Mouse (Mus musculus): ENCODE measurements around the gene Alppl2.

DNA sequence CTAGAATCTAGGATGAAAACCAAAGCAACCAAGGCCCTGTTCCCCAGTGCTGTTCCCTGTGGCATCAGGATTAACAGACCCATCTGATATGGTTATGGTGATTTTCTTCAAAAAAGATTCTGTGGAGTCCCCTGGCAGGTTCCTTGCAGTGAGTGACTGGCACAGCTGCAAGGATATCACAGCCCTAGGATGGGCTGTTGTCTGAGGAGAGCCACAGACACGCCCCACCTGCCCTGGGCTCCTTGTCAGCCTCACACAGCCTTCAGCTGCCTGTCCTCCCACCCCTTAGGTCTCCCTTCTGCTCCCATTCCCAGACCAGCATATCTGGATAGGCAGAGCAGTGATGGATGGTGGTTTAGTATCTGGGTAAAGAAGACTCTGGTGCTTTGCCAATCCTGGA is 39.0 kb downstream of the Alppl2 start:
- TF ChIP-seq CTCF (conservative IDR thresholded peaks at IDR 0.05; ENCODE audit: low read length): no peak
- TF ChIP-seq POU5F1 (IDR thresholded peaks at IDR 0.05; ENCODE audit: borderline replicate concordance, low read length): no peak
- TF ChIP-seq NANOG (IDR thresholded peaks at IDR 0.05; ENCODE audit: borderline replicate concordance, low read length): no peak
